Mouse (Mus musculus): ENCODE measurements around the gene Git1. TPM values are rescaled to one million over a fixed set of nuclear protein-coding genes. Genes with fewer than 3 reads are reported as not detected.
A peak's percentile ranks its signal among the peaks of the same experiment; 100 is the strongest.

The Git1 gene
- total and polyA plus RNA-seq, 2 experiments: 2.8 to 11.2 TPM

- Histone ChIP-seq H3K27me3 (ENCODE audit: control insufficient read depth, insufficient read depth, low read length) (no peaks in the 10 kb centered on the region), H3K4me3 (ENCODE audit: insufficient read depth, low read depth, low read length) (no peak overlapping the region), H3K36me3 (ENCODE audit: control insufficient read depth, insufficient read depth, low read length) (no peaks in the 10 kb centered on the region), H3K79me2 (ENCODE audit: control insufficient read depth, insufficient read depth, low read length) (0 out of 2 replicates have a peak, but pooled peaks cover 5% of the 10 kb centered on the region), H3K4me1 (ENCODE audit: control insufficient read depth, insufficient read depth, low read length) (no peaks in the 10 kb centered on the region), H3K27ac (replicated peaks; ENCODE audit: insufficient read depth, low read depth, low read length) (no peak overlapping the region), H3K9ac (ENCODE audit: low read depth, low read length) (no peak overlapping the region)
- 66% methylated on average over 11 of the region's 11 CpGs for WGBS
- no peak for TF ChIP-seq CTCF (IDR thresholded peaks at IDR 0.05; ENCODE audit: low read depth, low read length)
- TF ChIP-seq POLR2A (IDR thresholded peaks at IDR 0.05; ENCODE audit: extremely low read depth, insufficient read depth, low read length): no peak
- no peak for DNase-seq (ENCODE audit: extremely low read depth, low read depth, low spot score)
Observed at GRCm38 (mm10) chr11:77483510-77484255, 9.7 kb upstream of the Git1 start.

- Histone ChIP-seq H3K27me3 (ENCODE audit: control insufficient read depth, insufficient read depth, low read length) (no peaks in the 10 kb centered on the region), H3K4me1 (ENCODE audit: control insufficient read depth, insufficient read depth, low read length) (peaks cover 4% of the 10 kb centered on the region; the same call in 1 of the 2 replicates), H3K4me3 (ENCODE audit: insufficient read depth, low read depth, low read length) (no peak overlapping the region), H3K36me3 (ENCODE audit: control insufficient read depth, insufficient read depth, low read length) (no peaks in the 10 kb centered on the region), H3K27ac (replicated peaks; ENCODE audit: insufficient read depth, low read depth, low read length) (no peak overlapping the region), H3K9ac (ENCODE audit: low read depth, low read length) (no peak overlapping the region), H3K79me2 (ENCODE audit: control insufficient read depth, insufficient read depth, low read length) (0 out of 2 replicates have a peak, but pooled peaks cover 5% of the 10 kb centered on the region)
- TF ChIP-seq POLR2A (IDR thresholded peaks at IDR 0.05; ENCODE audit: extremely low read depth, insufficient read depth, low read length) (no peak), CTCF (IDR thresholded peaks at IDR 0.05; ENCODE audit: low read depth, low read length) (no peak)
- DNase-seq (ENCODE audit: extremely low read depth, low read depth, low spot score): no peak
- WGBS: 89% methylated on average over 6 of the region's 6 CpGs
Observed at GRCm38 (mm10) chr11:77485229-77485628, 8.1 kb upstream of the Git1 start.

GRCm38 (mm10) chr11:77486798-77487197 lies 6.6 kb upstream of the Git1 start:
- WGBS: 75% methylated on average over 5 of the region's 5 CpGs
- no peak for DNase-seq (ENCODE audit: extremely low read depth, low read depth, low spot score)
- no peaks in the 10 kb centered on the region for H3K36me3 ChIP-seq (ENCODE audit: control insufficient read depth, insufficient read depth, low read length)
- TF ChIP-seq CTCF (IDR thresholded peaks at IDR 0.05; ENCODE audit: low read depth, low read length) (no peak), POLR2A (IDR thresholded peaks at IDR 0.05; ENCODE audit: extremely low read depth, insufficient read depth, low read length) (no peak)
- H3K79me2 ChIP-seq (ENCODE audit: control insufficient read depth, insufficient read depth, low read length): 0 out of 2 replicates have a peak, but pooled peaks cover 5% of the 10 kb centered on the region
- H3K4me3 ChIP-seq (ENCODE audit: insufficient read depth, low read depth, low read length): no peak overlapping the region
- no peak overlapping the region for H3K27ac ChIP-seq (replicated peaks; ENCODE audit: insufficient read depth, low read depth, low read length)
- peaks cover 9% of the 10 kb centered on the region; the same call in 1 of the 2 replicates for H3K4me1 ChIP-seq (ENCODE audit: control insufficient read depth, insufficient read depth, low read length)
- no peak overlapping the region for H3K9ac ChIP-seq (ENCODE audit: low read depth, low read length)
- H3K27me3 ChIP-seq (ENCODE audit: control insufficient read depth, insufficient read depth, low read length): no peaks in the 10 kb centered on the region

- peaks cover 12% of the 10 kb centered on the region; the same call in 1 of the 2 replicates for H3K4me1 ChIP-seq (ENCODE audit: control insufficient read depth, insufficient read depth, low read length)
- peak overlapping the region; percentile 57 for H3K4me3 ChIP-seq (ENCODE audit: insufficient read depth, low read depth, low read length)
- peaks cover 3% of the 10 kb centered on the region; the same call in 1 of the 2 replicates for H3K79me2 ChIP-seq (ENCODE audit: control insufficient read depth, insufficient read depth, low read length)
- TF ChIP-seq CTCF (IDR thresholded peaks at IDR 0.05; ENCODE audit: low read depth, low read length) (no peak), POLR2A (IDR thresholded peaks at IDR 0.05; ENCODE audit: extremely low read depth, insufficient read depth, low read length) (no peak)
- WGBS: 16% methylated on average over 55 of the region's 55 CpGs
- peak overlapping the region; percentile 76 for H3K9ac ChIP-seq (ENCODE audit: low read depth, low read length)
- no peak for DNase-seq (ENCODE audit: extremely low read depth, low read depth, low spot score)
- no peaks in the 10 kb centered on the region for H3K27me3 ChIP-seq (ENCODE audit: control insufficient read depth, insufficient read depth, low read length)
- H3K36me3 ChIP-seq (ENCODE audit: control insufficient read depth, insufficient read depth, low read length): no peaks in the 10 kb centered on the region
- H3K27ac ChIP-seq (replicated peaks; ENCODE audit: insufficient read depth, low read depth, low read length): no peak overlapping the region
Observed at GRCm38 (mm10) chr11:77488771-77489581, 4.4 kb upstream of the Git1 start.

- peaks cover 3% of the 10 kb centered on the region; the same call in 1 of the 2 replicates for H3K79me2 ChIP-seq (ENCODE audit: control insufficient read depth, insufficient read depth, low read length)
- no peak for TF ChIP-seq POLR2A (IDR thresholded peaks at IDR 0.05; ENCODE audit: extremely low read depth, insufficient read depth, low read length)
- no peak for TF ChIP-seq CTCF (IDR thresholded peaks at IDR 0.05; ENCODE audit: low read depth, low read length)
- no peaks in the 10 kb centered on the region for H3K27me3 ChIP-seq (ENCODE audit: control insufficient read depth, insufficient read depth, low read length)
- H3K36me3 ChIP-seq (ENCODE audit: control insufficient read depth, insufficient read depth, low read length): no peaks in the 10 kb centered on the region
- peaks cover 16% of the 10 kb centered on the region for H3K4me1 ChIP-seq (ENCODE audit: control insufficient read depth, insufficient read depth, low read length)
- peak within 1 kb of the TSS; percentile 76 for H3K9ac ChIP-seq (ENCODE audit: low read depth, low read length)
- no peak within 1 kb of the TSS for H3K27ac ChIP-seq (replicated peaks; ENCODE audit: insufficient read depth, low read depth, low read length)
- WGBS: 6% methylated on average over 70 of the region's 87 CpGs
- peak; percentile 56 for DNase-seq (ENCODE audit: extremely low read depth, low read depth, low spot score)
- H3K4me3 ChIP-seq (ENCODE audit: insufficient read depth, low read depth, low read length): peak within 1 kb of the TSS; percentile 70
Observed at GRCm38 (mm10) chr11:77489591-77490235, 3.6 kb upstream of the Git1 start, which contains the start of gene Ankrd13b. TSS of gene Ankrd13b (minus strand) at chr11:77489678.

Data from liver, adult 2 months (tissue).